Mouse (Mus musculus) adrenal gland, postnatal 25 days (tissue): Measurements from ENCODE around the gene Tbx1. TPM values are rescaled to one million over a fixed set of nuclear protein-coding genes. Genes with fewer than 3 reads are reported as not detected.

ENCODE experiments used
- DNase-seq: peaks from one replicate; pipeline ENCODE4 v3.0.0; 2021; ENCODE audit warnings: mixed read lengths
- long read RNA-seq: library from polyadenylated mRNA; stranded (forward); transcript quantifications from one replicate; pipeline ENCODE4 v2.0.0, GENCODE M21; 2021
- total RNA-seq: library from RNA; stranded (reverse); gene quantifications from 2 replicates; pipeline ENCODE4 v1.2.3, GENCODE M21; 2021

Gene Tbx1
- total RNA-seq: 0.52 TPM in 1 of 2 replicates, not detected in the other
- long read RNA-seq, partial matches to known transcripts: 0 of 1 reads
- long read RNA-seq, other reads (novel, unspliced or antisense): 1 of 1 reads

- DNase-seq: no peak
These were observed at the start of gene Tbx1 for GRCm38 (mm10) chr16:18589804-18590790. Tbx1 (minus strand) TSS chr16:18590671.

- DNase-seq: no peak
These were observed 49.0 kb upstream of the Tbx1 start for GRCm38 (mm10) chr16:18639382-18639929.

- DNase-seq: no peak
These were observed 47.9 kb upstream of the Tbx1 start for GRCm38 (mm10) chr16:18638396-18638795.

- DNase-seq: no peak
These were observed 46.3 kb upstream of the Tbx1 start for GRCm38 (mm10) chr16:18636804-18637203.

GRCm38 (mm10) chr16:18636401-18636800 is 45.9 kb upstream of the Tbx1 start:
- no peak for DNase-seq

- DNase-seq: no peak
These were observed 42.9 kb upstream of the Tbx1 start for GRCm38 (mm10) chr16:18633333-18633732.

- DNase-seq: no peak
These were observed 42.3 kb upstream of the Tbx1 start for GRCm38 (mm10) chr16:18632816-18633215.

- no peak for DNase-seq
These were observed 41.6 kb upstream of the Tbx1 start for GRCm38 (mm10) chr16:18632059-18632458.

- no peak for DNase-seq
These were observed 40.7 kb upstream of the Tbx1 start for GRCm38 (mm10) chr16:18631141-18631540.

GRCm38 (mm10) chr16:18630291-18630690 is 39.8 kb upstream of the Tbx1 start:
- DNase-seq: no peak

- peak; percentile 85 for DNase-seq
These were observed 39.1 kb upstream of the Tbx1 start, which contains the start of gene Sept5 for GRCm38 (mm10) chr16:18629390-18630231. Sept5 (minus strand) TSS chr16:18629954.

GRCm38 (mm10) chr16:18628948-18629340 is 38.5 kb upstream of the Tbx1 start:
- DNase-seq: no peak

GRCm38 (mm10) chr16:18628206-18628947 is 37.9 kb upstream of the Tbx1 start:
- DNase-seq: no peak

GRCm38 (mm10) chr16:18627163-18627562 is 36.7 kb upstream of the Tbx1 start:
- no peak for DNase-seq

- DNase-seq: peak; percentile 83
These were observed 36.0 kb upstream of the Tbx1 start, which contains the start of gene Gm49601 for GRCm38 (mm10) chr16:18626376-18626878. Gm49601 (minus strand) TSS chr16:18626427.

GRCm38 (mm10) chr16:18625791-18626311 is 35.4 kb upstream of the Tbx1 start:
- DNase-seq: no peak

- no peak for DNase-seq
These were observed 34.6 kb upstream of the Tbx1 start for GRCm38 (mm10) chr16:18625097-18625496.

- no peak for DNase-seq
These were observed 34.2 kb upstream of the Tbx1 start for GRCm38 (mm10) chr16:18624641-18625040.

- DNase-seq: no peak
These were observed 33.5 kb upstream of the Tbx1 start for GRCm38 (mm10) chr16:18623751-18624540.
